Mouse (Mus musculus) testis, adult 2 months (tissue): ENCODE results near the gene Chac1.

Experiments used
- CTCF ChIP-seq: fragments of 200-500 bp; IDR thresholded peaks from 2 replicates; pipeline ENCODE4 v1.5.1; 2012; ENCODE audit warnings: low read depth, mild to moderate bottlenecking, inconsistent platforms, low read length, moderate library complexity; ENCODE audit not compliant: control insufficient read depth, insufficient read depth, insufficient replicate concordance
- POLR2A ChIP-seq: fragments of 200-500 bp; IDR thresholded peaks from 2 replicates; pipeline ENCODE4 v1.6.1; 2012; ENCODE audit warnings: low read depth, mild to moderate bottlenecking, inconsistent platforms, low read length, moderate library complexity; ENCODE audit not compliant: control insufficient read depth

GRCm38 (mm10) chr2:119388266-119388665 is 37.2 kb downstream of the Chac1 start:
- TF ChIP-seq CTCF (no peak), POLR2A (no peak)
